Mouse (Mus musculus) kidney, postnatal 36 days (tissue): ENCODE data around the gene Gm49395.

Source experiments
- DNase-seq, 2 experiments: peaks; one replicate each; pipeline ENCODE4 v3.0.0; 2021 to 2022; ENCODE audit warnings: mixed read lengths in 2 of 2

Gene Gm49395

DNA sequence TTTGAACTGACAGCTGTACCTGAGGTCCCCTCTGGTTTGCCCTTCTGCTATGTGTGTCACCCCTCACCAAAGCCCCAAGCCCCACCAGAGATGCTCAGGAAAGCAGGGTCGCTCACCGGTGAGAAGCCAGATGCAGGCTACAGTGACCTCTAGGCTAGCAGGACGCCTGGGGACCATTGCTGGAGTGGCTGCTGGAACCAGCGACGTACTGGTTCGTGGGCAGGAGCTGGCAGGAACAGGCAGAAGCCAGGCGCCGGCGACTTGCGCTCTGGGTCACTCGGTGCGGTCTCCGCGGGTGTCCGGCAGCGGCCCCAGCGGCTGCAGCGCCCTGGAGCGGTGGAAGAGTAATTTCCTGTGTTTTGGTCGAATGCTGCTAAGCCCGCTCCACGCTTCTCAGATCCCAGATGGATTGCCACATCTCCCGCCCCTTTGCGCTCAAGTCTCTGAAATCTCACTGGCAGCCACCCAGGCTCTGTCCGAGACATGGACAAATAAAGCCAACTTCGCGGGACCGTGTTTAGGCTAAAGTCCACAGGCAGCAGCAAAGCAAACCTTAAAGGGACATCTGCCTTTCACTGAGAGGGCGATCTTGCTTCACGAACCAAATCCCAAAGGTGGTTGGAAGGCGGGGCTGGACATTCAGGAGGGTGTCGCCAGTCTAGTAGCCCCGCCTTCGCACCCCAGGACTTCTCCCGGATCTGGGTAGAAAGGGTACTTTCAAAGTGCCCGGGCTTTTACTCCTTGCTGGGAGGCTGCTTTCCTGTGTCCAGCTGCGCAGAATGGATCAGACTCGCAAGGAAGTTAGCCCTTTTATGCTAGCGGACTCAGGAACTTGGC lies at the start of gene Gm49395, which contains the start of gene Itga1:
TSS of gene Gm49395 (minus strand) at position 567 of the 837 bp plus-strand sequence.
TSS of gene Itga1 (minus strand) at position 610 of the 837 bp plus-strand sequence.
- peak; percentile 94 to 97 for DNase-seq

DNA sequence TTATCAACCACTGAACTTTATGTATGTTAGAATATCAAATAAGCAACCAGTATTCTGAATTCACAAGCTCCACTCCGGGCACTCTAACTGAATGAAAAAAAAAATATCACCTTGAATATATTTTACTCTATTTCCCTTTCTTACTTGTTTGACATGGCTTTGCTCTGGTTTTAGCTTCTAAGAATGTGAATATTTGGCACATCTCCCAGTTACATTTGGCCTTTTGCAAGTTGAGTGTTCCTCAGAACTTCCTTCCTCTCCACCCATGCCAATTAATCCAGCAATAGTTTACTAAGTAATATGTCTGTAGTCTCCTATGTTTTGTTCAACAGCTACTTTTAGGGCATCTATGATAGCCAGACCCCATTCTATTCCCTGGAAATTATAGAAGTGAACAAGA lies 48.9 kb upstream of the Gm49395 start:
- peak in 1 of 2 experiments; percentile 74 for DNase-seq

DNA sequence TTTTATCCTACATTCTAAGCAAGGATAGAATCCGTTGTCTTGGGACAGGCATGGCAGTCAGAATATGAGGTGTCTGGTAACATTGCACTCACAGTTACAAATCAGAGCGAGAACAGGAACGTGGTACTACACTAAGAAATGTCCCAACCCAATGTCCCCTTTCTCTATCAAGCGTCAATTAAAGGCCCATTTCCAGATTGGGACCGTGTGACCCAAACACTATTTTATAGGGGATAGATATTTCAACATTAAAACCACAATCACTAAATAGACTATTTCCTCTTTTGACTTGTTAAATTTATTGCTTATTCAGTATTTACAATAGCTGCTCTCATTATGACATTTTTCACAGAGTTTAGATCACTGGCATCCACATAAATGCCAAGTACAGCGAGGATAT lies 48.1 kb upstream of the Gm49395 start:
- no peak for DNase-seq

DNA sequence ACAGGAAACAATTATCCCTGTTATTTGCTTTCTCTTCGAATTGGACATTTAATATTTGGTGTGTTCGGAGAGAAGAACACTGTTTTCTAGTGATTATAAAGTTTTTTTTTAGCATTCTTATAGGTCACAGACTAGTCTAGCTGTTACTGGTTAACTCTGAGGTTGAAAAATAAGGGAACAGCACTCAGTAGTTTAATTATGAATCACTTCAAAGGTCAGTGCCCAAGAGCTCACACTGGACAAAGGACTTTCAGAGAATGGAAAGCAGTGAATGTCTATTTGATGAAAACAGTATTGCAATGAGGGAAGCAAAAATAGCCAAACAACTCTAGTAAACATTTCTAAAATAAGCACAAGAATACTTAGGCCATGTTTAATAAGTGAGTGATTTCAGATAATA lies 41.9 kb upstream of the Gm49395 start:
- peak; percentile 20 to 56 for DNase-seq

DNA sequence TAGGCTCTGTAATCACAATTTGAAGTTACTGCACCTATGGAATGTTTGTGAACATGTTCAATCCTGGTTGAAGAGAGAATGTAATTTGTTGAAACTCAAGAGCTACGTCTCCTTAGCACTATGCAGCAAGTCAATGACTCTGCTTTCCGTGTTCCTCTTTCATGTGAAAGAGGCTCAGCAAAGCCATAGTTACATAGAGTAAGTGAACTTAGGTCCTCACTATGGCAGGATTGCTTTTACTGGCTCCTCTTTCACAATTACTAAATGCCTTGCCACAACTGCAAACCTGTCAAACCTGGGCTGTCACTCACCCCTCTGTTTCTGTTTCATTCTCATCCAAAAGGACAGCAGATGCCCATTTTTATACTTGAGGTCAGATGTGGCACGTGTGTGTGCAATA lies 40.3 kb upstream of the Gm49395 start:
- no peak for DNase-seq

DNA sequence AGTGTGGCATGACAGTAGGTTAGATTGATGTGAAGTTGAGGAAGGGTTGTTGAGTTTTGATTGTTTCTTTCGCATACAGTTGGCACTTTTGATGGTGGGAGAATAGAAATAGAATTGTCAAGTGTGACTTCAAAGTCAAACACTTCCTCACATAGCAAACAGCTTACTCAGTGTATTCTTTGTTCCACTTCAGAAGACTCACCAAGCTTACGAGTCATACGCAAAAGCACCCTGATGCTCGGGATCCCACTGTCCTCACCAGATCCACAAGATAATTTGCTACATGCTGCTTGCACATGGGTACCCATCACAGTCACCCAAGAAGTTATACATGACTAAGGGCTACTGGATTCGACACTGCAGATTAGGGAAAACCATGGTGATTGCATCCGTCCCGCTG lies 36.8 kb upstream of the Gm49395 start:
- no peak for DNase-seq

DNA sequence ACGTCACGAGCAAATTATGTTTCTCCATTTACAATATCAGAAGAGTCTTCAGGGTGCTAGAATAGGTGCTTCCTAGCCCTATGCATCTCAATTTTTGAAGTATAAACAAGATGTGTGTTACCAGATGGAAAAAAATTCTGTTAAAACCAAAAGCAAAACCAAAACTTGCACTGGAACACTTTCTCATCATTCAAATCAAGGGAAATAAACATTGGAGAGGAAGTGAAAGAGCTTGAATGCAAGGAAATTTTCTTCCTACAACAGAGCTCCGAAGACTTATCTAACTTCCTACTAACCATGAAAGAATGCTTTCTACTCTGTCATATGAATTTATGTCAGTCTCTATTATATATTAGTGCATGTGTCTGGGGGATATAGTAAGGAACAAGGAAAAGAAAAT lies 35.0 kb upstream of the Gm49395 start:
- DNase-seq = no peak

DNA sequence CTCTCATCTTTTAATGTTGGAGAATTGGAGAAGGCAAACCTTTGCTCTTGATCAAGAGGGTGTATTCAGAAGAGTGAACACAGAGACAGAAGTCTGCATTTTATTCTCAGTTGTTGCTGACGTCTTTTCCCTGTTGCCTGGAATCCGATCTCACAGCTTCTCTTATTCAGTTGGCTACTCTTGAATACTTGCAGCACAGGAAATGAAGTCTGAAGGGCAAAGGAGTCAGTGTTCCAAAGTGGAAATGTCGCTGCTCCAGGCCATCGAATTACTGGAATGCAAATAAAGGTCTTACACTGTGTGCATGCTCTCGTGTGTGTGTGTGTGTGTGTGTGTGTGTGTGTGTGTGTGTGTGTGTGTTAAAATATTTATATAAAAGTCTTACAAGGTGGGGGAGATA lies 30.7 kb upstream of the Gm49395 start:
- DNase-seq = peak; percentile 57 to 74

DNA sequence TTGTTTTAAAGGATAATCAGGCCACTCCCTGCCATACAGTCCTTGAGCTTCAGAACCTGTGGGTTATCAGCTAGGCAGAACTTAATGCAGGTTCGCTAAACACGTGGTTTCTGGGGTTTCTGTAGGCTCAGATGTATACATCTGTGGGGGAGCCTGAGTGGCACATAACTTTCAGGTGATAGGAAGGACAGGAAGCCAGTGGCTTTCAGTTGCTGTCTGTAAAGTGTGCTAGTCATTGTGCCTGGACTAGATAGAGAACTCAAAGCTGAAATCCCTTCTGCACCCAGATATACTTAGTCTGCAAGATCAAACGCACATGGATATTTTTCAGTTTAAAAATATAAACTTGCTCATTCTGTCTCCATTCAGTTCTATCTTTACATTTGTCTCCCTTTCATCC lies 29.7 kb upstream of the Gm49395 start:
- DNase-seq = no peak

DNA sequence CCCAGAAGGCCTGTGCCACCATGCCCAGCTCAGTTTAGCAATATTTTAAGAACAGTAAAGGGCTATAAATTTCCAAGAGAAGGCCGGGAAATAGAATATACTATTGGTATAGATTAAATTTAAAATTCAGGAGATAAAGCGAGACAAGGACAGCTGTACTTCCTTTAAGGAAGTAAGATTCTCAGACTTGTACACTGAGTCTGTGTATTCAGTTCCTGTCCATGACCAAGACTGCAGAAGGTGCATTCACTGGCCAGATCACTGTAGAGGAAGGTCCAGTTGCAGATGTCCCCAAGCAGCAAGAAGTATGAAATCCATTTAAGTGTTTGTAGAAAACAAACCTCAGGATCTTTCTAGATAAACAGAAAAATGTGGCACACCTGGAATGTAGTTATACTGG lies 28.3 kb upstream of the Gm49395 start:
- no peak for DNase-seq

DNA sequence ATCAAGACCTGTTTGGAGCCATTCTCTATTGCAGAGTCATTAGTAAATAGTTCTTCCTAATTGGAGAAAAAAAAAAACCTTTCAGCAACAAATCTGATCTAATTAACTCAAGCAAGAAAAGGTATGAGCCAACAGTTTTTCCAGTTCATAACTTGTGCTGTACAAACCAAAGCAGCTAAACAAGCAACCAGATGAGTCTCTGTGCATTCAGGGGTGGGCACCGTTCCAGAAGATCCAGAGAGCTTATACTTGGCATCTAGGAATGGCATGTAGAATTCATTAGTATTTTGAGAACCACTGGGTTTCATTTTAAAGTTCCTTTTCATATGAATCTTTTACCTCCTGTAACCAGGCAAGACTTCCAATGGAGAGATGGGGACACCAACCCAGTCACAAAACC lies 26.1 kb upstream of the Gm49395 start:
- DNase-seq = peak; percentile 22 to 31

DNA sequence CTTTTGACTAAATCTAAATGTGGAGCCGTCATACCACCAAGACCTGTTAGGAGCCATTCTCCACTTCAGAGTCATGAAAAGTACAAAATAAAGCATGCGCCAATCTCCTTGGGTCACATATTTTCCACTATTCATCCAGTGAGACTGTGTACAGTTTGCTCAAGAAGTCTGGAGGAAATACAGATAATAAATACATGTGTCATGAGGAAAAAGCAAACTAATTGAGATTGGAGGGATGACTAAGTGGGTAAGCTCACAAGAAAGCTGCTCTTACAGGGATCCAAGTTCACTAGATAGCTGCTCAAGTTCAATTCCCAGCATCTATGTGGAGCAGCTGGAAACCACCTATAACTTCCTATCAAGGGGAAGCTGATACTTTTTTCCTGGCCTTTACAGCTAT lies 24.8 kb upstream of the Gm49395 start:
- no peak for DNase-seq

DNA sequence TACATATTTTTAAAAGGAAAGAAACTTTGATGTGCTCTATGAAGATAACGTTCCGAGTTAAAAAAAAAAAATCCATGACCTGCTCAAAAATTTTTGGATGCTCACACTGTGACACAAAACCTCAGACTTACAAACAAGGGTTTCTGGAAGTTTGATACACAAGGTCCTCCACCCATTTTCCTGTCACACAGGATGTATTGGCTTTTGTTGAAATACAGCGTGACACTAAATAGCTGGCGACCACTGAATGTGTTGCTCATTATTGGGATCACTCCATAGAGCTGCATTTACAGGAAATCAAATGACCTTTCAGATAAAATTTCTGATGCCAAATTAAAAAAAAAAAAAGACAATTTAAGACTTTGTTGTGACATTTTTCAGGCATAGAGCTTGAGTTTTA lies 23.4 kb upstream of the Gm49395 start:
- DNase-seq = peak in 1 of 2 experiments; percentile 40

DNA sequence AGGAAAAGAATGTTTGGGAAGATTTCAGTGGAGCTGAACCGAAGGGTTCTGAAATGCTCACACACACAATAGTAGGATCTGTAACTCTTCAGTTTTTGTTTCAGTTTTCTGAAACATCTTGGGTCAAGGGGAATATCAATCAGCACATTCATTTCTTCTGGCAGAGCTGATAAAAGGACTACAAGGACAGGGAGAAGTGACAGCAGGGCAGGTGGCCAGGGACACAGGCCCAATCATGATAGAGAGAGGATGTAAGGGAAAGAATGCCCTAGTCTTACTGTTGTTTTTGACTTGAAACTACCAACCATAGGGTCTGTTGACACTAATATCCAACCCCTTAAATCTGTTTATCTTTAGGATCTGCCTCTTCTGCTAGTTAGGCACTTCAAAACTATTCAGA lies 22.8 kb upstream of the Gm49395 start:
- no peak for DNase-seq

DNA sequence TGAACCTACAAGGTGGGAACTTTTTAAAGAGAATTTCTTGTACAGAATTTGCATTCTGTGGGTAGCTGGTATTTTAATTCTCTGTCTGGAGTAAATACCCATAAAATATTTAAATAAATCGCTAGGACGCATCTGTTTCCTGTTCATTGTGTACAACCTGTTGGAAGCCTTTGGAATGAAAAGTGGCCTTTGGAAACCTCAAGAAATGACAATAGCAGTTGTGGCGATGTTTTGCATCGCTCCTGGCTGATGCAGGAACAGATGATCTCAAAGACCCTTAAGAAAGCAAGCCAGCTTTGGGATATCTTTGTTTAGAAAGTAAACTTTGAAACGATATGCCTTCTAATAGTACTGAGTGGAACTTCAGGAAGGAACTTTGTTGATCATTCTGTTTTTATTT lies 17.0 kb upstream of the Gm49395 start:
- DNase-seq = peak in 1 of 2 experiments; percentile 20

DNA sequence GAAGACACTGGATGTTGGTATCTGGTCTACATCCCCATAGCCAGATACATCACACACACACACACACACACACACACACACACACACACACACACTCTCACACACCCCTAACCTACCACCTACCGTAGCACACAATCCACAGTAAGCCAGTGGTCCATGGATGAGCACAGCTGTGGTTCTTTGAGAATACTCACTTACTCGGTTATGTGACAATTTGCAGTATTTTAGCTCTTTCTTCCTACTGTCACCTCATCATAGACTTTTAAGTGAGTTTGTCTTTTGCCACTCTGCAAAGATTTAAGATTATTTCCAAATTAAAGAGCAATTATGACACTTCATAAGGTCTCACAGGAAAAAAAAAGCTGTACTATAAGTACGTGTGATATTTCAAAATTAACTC lies 16.5 kb upstream of the Gm49395 start:
- no peak for DNase-seq

DNA sequence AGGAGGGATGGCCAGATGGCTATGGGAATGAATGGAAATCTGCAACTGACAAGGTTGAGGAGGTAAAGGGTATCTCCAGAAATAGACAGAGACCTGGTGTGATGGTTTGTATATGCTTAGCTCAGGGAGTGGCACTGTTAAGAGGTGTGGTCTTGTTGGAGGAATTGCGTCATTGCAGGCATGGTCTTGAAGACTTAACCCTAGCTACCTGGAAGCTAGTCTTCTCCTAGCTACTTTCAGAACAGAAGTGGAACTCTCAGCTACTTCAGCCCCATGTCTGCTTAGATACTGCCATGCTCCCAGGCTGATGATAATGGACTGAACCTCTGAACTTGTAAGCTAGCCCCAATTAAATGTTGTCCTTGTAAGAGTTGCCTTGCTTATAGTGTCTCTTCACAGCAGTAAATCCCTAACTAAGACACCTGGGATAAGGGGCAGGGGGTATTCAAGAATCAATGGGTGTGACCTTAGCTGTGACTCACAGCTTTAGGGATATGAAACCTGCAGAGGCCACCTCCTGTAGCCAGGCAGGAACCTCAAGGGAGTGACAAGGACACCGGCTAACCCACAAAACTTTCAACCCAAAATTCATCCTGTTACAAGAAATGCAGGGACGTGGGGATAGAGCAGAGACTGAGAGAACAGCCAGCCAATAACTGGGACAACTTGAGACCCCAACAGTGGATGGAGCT lies 15.4 kb upstream of the Gm49395 start:
- no peak for DNase-seq

DNA sequence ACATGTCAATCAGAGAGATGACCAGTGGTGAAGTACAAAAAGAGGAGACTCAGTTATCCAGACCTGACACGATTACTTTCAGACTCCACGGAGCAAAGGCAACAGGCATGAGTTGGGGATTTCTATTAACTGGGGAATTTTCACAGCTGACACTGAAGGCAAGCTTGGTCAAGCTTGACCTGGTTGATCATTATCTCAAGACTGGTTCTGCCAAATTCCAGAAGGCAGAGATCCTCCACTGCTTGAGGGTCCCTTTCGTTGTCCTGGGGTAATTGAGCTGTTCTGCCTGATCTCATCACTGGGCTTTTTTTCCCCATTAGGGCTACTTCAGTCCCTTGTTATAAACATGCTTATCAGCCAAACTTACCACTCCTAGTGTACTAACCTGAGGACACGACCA lies 7.9 kb upstream of the Gm49395 start:
- DNase-seq = peak; percentile 63 to 86

DNA sequence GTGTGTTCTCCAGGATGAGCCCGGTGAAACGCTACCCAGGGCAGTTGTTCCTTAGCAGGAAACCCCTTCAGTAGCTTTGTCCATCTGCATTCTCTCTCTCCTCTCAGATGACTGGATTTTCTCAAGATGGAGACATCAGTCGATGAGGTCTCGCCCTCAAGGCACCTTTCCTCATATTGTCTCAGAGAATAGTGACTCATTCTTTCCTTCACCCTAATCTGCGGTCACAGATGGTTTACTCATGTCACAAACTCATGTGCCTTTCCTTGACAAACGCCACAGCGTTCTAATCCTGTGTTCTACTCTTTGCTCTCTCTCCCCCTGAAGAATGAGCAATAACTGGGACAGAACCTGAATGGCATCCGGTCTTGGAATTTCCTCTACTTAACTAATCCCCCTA lies 5.7 kb upstream of the Gm49395 start:
- no peak for DNase-seq

DNA sequence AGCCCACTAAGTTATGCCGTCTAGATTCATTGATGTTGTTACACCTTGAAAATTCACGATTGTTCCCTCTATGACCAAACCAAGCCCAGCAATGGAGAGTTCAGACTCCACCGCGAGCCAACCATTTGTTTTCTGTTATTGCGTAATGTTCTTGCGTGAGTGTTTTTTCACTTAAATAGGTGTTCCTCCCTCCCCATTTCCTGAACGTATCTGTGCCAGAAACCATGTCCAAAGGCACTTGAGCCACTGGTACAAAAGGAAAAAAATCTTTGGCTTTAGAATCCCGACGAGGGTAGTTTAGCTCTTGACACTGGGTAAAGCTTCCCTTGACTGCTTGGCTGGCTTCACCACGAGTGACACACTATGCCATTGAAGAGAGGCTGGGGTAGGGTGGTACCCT lies 4.5 kb upstream of the Gm49395 start:
- peak in 1 of 2 experiments; percentile 31 for DNase-seq

DNA sequence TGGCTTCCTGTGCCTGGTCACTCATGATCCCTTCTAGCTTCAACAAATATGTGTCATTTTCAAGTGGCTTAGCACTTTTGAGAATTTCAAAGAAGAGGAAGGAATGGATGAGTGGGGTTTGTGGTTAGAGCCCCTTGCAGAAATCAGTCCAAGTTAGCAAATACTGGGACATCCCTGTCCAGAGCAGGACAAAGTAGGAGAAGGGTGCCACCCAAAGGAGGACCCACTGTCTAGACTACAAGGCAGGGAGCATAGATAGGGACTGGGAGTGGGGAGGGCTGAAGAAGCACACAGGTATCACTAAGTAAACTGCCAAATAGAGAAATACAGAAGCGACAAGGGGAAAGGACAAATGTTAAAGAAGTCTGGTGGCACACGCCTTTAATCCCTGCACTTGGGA lies 1.0 kb upstream of the Gm49395 start:
- no peak for DNase-seq

DNA sequence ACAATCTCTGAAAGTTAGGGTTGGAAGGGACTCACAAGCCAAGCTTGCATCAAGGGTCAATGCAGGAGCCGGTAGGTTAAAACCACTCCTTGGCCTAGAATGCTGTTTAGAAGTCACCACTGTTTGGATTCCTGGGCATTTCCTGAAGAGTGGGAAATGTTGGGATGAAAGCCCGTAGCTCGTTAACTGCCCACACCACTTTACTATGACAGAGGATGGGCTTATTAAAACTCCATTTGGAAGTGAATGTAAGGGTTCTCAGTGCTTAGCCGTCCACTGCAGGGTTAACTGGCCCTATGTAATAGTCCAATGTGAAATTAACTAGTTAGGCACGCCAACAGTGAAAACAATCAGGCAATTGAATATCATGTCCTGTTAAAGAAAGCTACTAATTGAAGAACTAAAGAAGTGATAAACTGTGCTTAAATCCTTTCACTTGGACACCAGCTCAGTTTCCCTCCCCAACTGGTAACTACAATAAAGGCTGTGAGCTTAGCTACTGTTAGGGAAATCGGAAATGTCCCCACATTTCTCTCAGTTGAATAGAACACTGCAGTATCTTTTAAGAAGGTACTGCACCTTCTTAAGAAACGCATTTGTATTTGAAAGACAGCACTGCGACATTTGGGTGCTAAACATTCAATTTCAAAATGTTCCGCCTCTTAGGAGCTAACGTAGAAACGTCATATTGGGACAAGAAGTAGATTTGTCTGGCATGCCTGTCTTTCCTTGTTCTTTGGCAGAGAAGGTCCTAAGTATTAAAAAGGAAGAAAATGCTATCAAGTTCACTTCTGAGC lies 1.1 kb downstream of the Gm49395 start:
- no peak for DNase-seq

DNA sequence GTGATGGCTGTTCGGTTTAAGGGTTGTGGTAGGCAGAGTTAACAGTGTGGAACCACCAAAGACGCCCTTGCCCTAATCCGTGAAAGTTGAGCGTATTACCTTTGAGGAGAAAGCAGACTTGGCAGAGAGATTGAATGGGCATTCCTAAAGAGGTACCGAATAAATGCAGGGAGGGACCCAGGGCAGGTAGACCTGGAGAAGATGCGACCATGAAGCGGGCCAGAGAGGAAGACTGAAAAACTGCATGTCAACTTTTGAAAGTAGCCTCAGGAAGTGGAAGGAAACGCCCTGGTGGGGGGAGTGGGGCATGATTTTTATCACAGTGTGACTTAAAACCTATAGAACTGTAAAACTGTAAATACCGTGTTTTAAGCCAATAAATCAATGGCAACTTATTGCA lies 2.3 kb downstream of the Gm49395 start:
- DNase-seq = no peak
